Mouse (Mus musculus) heart, embryonic 16.5 days (tissue): Measurements from ENCODE around the gene Gzmf. TPM values are rescaled to one million over a fixed set of nuclear protein-coding genes. Genes with fewer than 3 reads are reported as not detected.
"Not testable (repeated sequence)": the region's sequence is repeated elsewhere in the genome, so short reads cannot be mapped to it uniquely, and the experiment has no call there.

Experiments
- ATAC-seq: fragments of 200-750 bp; cut with Nextera tagmentation; replicated peaks from 2 replicates; pipeline ENCODE4 v1.8.0; 2017; ENCODE audit warnings: moderate number of reproducible peaks; ENCODE audit not compliant: insufficient read depth, low FRiP score; ENCODE audit errors: extremely low read depth
- H3K27ac ChIP-seq: fragments of 300-500 bp; sonication (generic); 2 replicates; pipeline ENCODE4 v1.5.1; 2014; ENCODE audit warnings: mild to moderate bottlenecking, low read length, control low read depth, moderate library complexity
- H3K27me3 ChIP-seq: fragments of 300-500 bp; sonication (generic); 2 replicates; pipeline ENCODE4 v1.6.1; 2014; ENCODE audit warnings: low read length, mixed read lengths; ENCODE audit not compliant: control insufficient read depth, insufficient read depth
- H3K36me3 ChIP-seq: fragments of 300-500 bp; sonication (generic); 2 replicates; pipeline ENCODE4 v1.6.1; 2014; ENCODE audit not compliant: control insufficient read depth, insufficient read depth
- H3K4me1 ChIP-seq: fragments of 300-500 bp; sonication (generic); 2 replicates; pipeline ENCODE4 v1.6.1; 2014; ENCODE audit warnings: low read length, mixed read lengths; ENCODE audit not compliant: control insufficient read depth, insufficient read depth
- H3K4me2 ChIP-seq: fragments of 300-500 bp; sonication (generic); 2 replicates; pipeline ENCODE4 v1.6.1; 2014; ENCODE audit warnings: low read depth, mild to moderate bottlenecking, control low read depth, low read length
- H3K4me3 ChIP-seq: fragments of 300-500 bp; sonication (generic); 2 replicates; pipeline ENCODE4 v1.5.1; 2014; ENCODE audit warnings: mild to moderate bottlenecking, control low read depth, low read length
- H3K9ac ChIP-seq: fragments of 300-500 bp; sonication (generic); 2 replicates; pipeline ENCODE4 v1.6.1; 2014; ENCODE audit warnings: low read length, control low read depth
- H3K9me3 ChIP-seq: fragments of 300-500 bp; sonication (generic); replicated peaks from 2 replicates; pipeline ENCODE4 v1.6.1; 2016; ENCODE audit warnings: low read length; ENCODE audit not compliant: control insufficient read depth
- WGBS: fragments of 180-500 bp; shearing (Covaris S2); extraction: QIAGEN DNeasy Blood & Tissue Kit; methylation state at CpG from one replicate; pipeline ENCODE4 v1.1.7; 2014; 5-methylcytosine and 5-hydroxymethylcytosine counted together
- polyA plus RNA-seq: library from polyadenylated mRNA; unstranded; fragments of >200 nt; fragmentation: Nextera tagmentation; extraction: Ambion mirVana; gene quantifications from 2 replicates; pipeline ENCODE4 v1.2.1, GENCODE M21; 2015

Gene Gzmf
- polyA plus RNA-seq: not detected in 2 replicates

DNA sequence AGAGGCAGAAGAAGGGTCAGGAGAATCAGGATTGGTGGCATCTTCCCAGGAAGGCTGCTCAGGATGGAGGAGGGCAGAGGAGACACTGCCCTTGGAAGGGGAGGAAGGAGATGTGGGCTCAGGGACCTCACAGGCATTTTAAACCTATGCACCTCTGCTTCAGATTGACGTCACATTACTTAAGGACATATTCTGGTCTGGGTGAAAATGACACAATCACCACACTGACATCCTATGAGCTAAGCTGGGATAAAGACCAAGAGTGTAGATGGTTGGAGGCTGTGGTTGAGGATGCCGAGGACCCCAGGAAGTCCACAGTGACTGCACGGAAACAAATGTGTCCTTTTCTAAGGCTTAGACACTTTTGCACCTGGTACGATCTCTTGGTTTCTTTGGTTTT lies at the start of gene Gzmf:
Gzmf (minus strand) TSS at position 101 of the 400 bp plus-strand sequence.
- no peak within 1 kb of the TSS for H3K4me3 ChIP-seq
- no peak within 1 kb of the TSS for H3K4me2 ChIP-seq
- no peaks in the 10 kb centered on the region for H3K36me3 ChIP-seq
- ATAC-seq: no peak
- no peaks in the 10 kb centered on the region for H3K9me3 ChIP-seq
- 86% methylated on average over 4 of the region's 4 CpGs for WGBS
- H3K27ac ChIP-seq: no peak within 1 kb of the TSS
- H3K4me1 ChIP-seq: no peaks in the 10 kb centered on the region
- H3K9ac ChIP-seq: no peak within 1 kb of the TSS
- H3K27me3 ChIP-seq: no peaks in the 10 kb centered on the region

- no peaks in the 10 kb centered on the region for H3K9me3 ChIP-seq
- H3K36me3 ChIP-seq: no peaks in the 10 kb centered on the region
- no peak overlapping the region for H3K4me2 ChIP-seq
- H3K4me1 ChIP-seq: no peaks in the 10 kb centered on the region
- no peak overlapping the region for H3K9ac ChIP-seq
- H3K27me3 ChIP-seq: no peaks in the 10 kb centered on the region
- H3K27ac ChIP-seq: no peak overlapping the region
- H3K4me3 ChIP-seq: no peak overlapping the region
- no peak for ATAC-seq
Observed at GRCm38 (mm10) chr14:56240409-56240808, 29.2 kb upstream of the Gzmf start.

GRCm38 (mm10) chr14:56234556-56234955 lies 23.3 kb upstream of the Gzmf start, which contains the start of gene Gzmc:
TSS of gene Gzmc (minus strand) at chr14:56234656.
- Histone ChIP-seq H3K4me2 (no peak within 1 kb of the TSS), H3K27me3 (no peaks in the 10 kb centered on the region), H3K9ac (no peak within 1 kb of the TSS), H3K36me3 (no peaks in the 10 kb centered on the region), H3K9me3 (no peaks in the 10 kb centered on the region), H3K4me1 (no peaks in the 10 kb centered on the region), H3K4me3 (no peak within 1 kb of the TSS), H3K27ac (no peak within 1 kb of the TSS)
- ATAC-seq: no peak
- WGBS: 72% methylated on average over 2 of the region's 2 CpGs

- no peak for ATAC-seq
- Histone ChIP-seq H3K4me2 (no peak overlapping the region), H3K4me3 (no peak overlapping the region), H3K27me3 (no peaks in the 10 kb centered on the region), H3K9me3 (no peaks in the 10 kb centered on the region), H3K27ac (no peak overlapping the region), H3K9ac (no peak overlapping the region), H3K36me3 (no peaks in the 10 kb centered on the region), H3K4me1 (no peaks in the 10 kb centered on the region)
- WGBS: 90% methylated on average over 1 of the region's 1 CpGs
Observed at GRCm38 (mm10) chr14:56205613-56206012, 5.6 kb downstream of the Gzmf start.

DNA sequence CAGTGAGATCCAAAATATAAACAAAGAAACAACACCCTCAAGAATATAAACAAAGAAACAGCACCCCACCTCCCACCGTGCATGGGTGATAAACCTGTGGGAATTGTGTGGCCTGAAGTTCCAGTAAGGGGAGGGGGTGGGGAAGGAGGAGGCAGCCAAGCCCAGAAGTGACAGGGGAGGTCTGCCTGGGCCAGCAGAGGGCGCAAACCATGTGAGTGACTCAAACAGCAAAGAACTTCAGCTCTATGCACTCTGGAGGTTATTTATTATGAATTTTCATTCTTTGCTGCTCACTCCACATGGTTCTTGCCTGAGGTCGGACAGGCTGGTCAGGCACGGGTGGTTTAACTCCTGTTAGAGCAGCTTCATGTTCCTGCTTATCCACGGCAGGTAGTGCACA lies 6.2 kb downstream of the Gzmf start:
- H3K9me3 ChIP-seq, ATAC-seq, H3K4me2 ChIP-seq, H3K9ac ChIP-seq, H3K27ac ChIP-seq, H3K27me3 ChIP-seq, H3K36me3 ChIP-seq, H3K4me3 ChIP-seq, H3K4me1 ChIP-seq: not testable (repeated sequence)
- 30% methylated on average over 5 of the region's 5 CpGs for WGBS

- H3K4me2 ChIP-seq: no peak overlapping the region
- no peaks in the 10 kb centered on the region for H3K27me3 ChIP-seq
- no peak for ATAC-seq
- no peak overlapping the region for H3K9ac ChIP-seq
- no peaks in the 10 kb centered on the region for H3K4me1 ChIP-seq
- no peaks in the 10 kb centered on the region for H3K36me3 ChIP-seq
- no peaks in the 10 kb centered on the region for H3K9me3 ChIP-seq
- H3K4me3 ChIP-seq: no peak overlapping the region
- no peak overlapping the region for H3K27ac ChIP-seq
- WGBS: 9% methylated on average over 2 of the region's 2 CpGs
Observed at GRCm38 (mm10) chr14:56203975-56204374, 7.2 kb downstream of the Gzmf start.

DNA sequence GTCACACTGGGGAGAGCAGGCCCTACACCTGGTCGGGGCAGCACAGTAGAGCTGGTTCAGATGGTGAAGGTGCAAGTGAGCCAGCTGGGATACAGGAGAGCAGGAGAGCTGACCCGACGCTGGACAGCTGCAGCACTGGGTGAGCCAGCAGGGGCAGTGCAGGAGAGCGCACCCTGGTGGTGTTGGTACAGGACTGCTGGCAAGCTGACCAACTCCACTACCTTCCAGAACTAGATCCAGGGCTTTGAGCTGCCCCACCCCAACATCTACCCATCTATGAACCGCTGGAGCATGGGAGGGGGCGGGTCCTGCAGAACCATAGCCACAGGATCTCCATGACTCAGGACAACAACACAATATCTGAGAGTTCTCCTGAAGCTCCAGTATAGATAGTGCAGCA lies 24.3 kb downstream of the Gzmf start:
- Histone ChIP-seq H3K9me3 (no peaks in the 10 kb centered on the region), H3K27ac (no peak overlapping the region), H3K27me3 (no peaks in the 10 kb centered on the region), H3K36me3 (no peaks in the 10 kb centered on the region), H3K9ac (no peak overlapping the region), H3K4me3 (no peak overlapping the region), H3K4me1 (no peaks in the 10 kb centered on the region), H3K4me2 (no peak overlapping the region)
- no peak; the same call in 1 of the 2 replicates for ATAC-seq
- 52% methylated on average over 6 of the region's 6 CpGs for WGBS

GRCm38 (mm10) chr14:56186521-56186920 lies 24.7 kb downstream of the Gzmf start:
- H3K9me3 ChIP-seq: no peaks in the 10 kb centered on the region
- no peaks in the 10 kb centered on the region for H3K36me3 ChIP-seq
- no peak overlapping the region for H3K9ac ChIP-seq
- no peak for ATAC-seq
- no peaks in the 10 kb centered on the region for H3K27me3 ChIP-seq
- H3K4me1 ChIP-seq: no peaks in the 10 kb centered on the region
- H3K4me3 ChIP-seq: no peak overlapping the region
- H3K27ac ChIP-seq: no peak overlapping the region
- no peak overlapping the region for H3K4me2 ChIP-seq
- WGBS: 75% methylated on average over 5 of the region's 5 CpGs

DNA sequence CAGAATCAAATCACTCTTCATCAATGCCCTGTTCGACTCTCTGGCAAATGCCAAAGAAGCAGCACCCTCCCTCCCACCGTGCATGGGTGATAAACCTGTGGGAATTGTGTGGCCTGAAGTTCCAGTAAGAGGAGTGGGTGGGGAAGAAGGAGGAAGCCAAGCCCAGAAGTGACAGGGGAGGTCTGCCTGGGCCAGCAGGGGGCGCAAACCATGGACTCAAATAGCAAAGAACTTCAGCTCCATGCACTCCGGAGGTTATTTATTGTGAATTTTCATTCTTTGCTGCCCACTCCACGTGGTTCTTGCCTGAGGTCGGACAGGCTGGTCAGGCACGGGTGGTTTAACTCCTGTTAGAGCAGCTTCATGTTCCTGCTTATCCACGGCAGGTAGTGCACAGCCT lies 33.6 kb downstream of the Gzmf start:
- not testable (repeated sequence) for H3K27ac ChIP-seq, H3K4me3 ChIP-seq, H3K27me3 ChIP-seq, ATAC-seq, H3K9me3 ChIP-seq, H3K9ac ChIP-seq, H3K4me2 ChIP-seq, H3K36me3 ChIP-seq, H3K4me1 ChIP-seq
- 25% methylated on average over 8 of the region's 8 CpGs for WGBS

- Histone ChIP-seq H3K36me3 (no peaks in the 10 kb centered on the region), H3K27me3 (no peaks in the 10 kb centered on the region), H3K27ac (no peak within 1 kb of the TSS), H3K4me1 (no peaks in the 10 kb centered on the region), H3K4me3 (no peak within 1 kb of the TSS), H3K9me3 (no peaks in the 10 kb centered on the region), H3K4me2 (no peak within 1 kb of the TSS), H3K9ac (no peak within 1 kb of the TSS)
- WGBS: 84% methylated on average over 5 of the region's 5 CpGs
- no peak for ATAC-seq
Observed at GRCm38 (mm10) chr14:56174499-56174898, 36.7 kb downstream of the Gzmf start, which contains the start of gene Gzmn. TSS of gene Gzmn (minus strand) at chr14:56174599.
